Mouse (Mus musculus) large intestine, adult 2 months (tissue): ENCODE measurements around the gene Efemp1. TPM values are rescaled to one million over a fixed set of nuclear protein-coding genes. Genes with fewer than 3 reads are reported as not detected.

Experiments used
- DNase-seq: peaks from one replicate; pipeline ENCODE4 v3.0.0-alpha.2; 2012; ENCODE audit warnings: low read depth, low spot score
- WGBS: fragments of 180-500 bp; shearing (Covaris S2); methylation state at CpG from one replicate; pipeline ENCODE4 v1.1.7; 2018; 5-methylcytosine and 5-hydroxymethylcytosine counted together
- polyA plus RNA-seq: library from polyadenylated mRNA; depleted of rRNA; stranded (reverse); fragments of >200 nt; gene quantifications from 2 replicates; pipeline ENCODE4 v1.2.3, GENCODE M21; 2012

Efemp1 gene
- polyA plus RNA-seq, 1 experiment, result 18.6 TPM

GRCm38 (mm10) chr11:28912469-28913138 lies 59.6 kb downstream of the Efemp1 start:
- DNase-seq, result no peak
- WGBS, result 35% methylated on average over 3 of the region's 3 CpGs

GRCm38 (mm10) chr11:28934449-28934848 lies 81.4 kb downstream of the Efemp1 start:
- no peak for DNase-seq

GRCm38 (mm10) chr11:28939651-28940050 lies 86.6 kb downstream of the Efemp1 start:
- 76% methylated on average over 1 of the region's 1 CpGs for WGBS
- no peak for DNase-seq

GRCm38 (mm10) chr11:28951586-28952210 lies 98.7 kb downstream of the Efemp1 start:
- DNase-seq, result no peak
- 56% methylated on average over 2 of the region's 2 CpGs for WGBS

GRCm38 (mm10) chr11:28954673-28955304 lies 101.8 kb downstream of the Efemp1 start:
- WGBS, result 21% methylated on average over 6 of the region's 6 CpGs
- no peak for DNase-seq

- DNase-seq, result no peak
Observed at GRCm38 (mm10) chr11:28955305-28955701, 102.3 kb downstream of the Efemp1 start.

GRCm38 (mm10) chr11:28961381-28961780 lies 108.4 kb downstream of the Efemp1 start:
- 94% methylated on average over 1 of the region's 1 CpGs for WGBS
- DNase-seq, result no peak
